8 mouse cellular contexts compared by ENCODE assay signal in the genomic region with DNA sequence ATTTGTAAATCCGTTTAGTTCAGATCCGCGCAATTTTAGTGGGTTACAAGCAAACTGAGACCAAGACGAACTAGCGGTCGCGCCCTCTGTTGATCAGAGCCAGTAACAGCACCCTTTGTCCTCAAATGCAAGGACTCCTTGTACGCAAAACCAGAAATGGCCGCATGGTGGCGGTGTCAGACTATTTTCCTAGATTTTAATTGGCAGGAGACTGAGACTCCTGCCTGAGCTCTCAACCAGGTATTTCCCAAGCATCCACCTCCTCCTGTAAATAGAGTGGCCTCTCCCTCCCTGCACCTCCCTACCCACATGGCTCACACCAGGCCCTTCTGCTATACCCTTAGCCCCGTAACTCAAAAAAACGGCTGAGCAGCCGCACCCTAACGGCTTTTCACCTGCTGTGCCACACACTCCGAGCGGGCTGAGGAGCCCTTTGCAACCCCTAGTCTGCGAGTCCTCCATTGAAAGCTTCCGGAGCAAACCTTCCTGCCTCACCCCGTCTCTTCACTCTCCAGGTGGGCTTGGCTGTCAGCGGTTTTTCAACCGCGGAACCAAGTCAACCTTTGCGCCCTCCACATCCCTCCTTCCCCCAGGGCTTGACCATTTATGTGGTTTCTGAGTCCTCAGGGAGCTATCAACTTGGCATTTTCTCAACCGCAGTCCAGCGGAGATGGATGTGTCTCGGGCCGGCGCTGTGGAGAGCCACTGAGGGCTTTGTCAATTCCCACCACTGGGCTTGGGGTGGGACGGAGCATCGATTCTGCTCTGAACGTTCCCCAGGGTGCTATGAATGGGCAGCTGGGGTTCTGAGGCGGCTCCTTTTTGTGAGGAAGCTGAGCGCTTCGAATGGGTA. TPM values are rescaled to one million over a fixed set of nuclear protein-coding genes. Genes with fewer than 3 reads are reported as not detected.
DNase-seq lines count a peak whose midpoint lies in the region; ATAC-seq and TF ChIP-seq lines count a peak whose summit lies in the region.

No protein-coding gene starts in this region.

- H3K9me3 ChIP-seq in CH12.LX (replicated peaks; ENCODE audit: low read length) = no peaks in the 10 kb centered on the region
- H3K9me3 ChIP-seq in forebrain, embryonic 11.5 days (ENCODE audit: control insufficient read depth, low read length) = no peaks in the 10 kb centered on the region
- no peaks in the 10 kb centered on the region for H3K9me3 ChIP-seq in heart, embryonic 15.5 days (replicated peaks)
- H3K9me3 ChIP-seq in liver, embryonic 12.5 days (replicated peaks) = no peaks in the 10 kb centered on the region
- no peaks in the 10 kb centered on the region for H3K9me3 ChIP-seq in stomach, embryonic 15.5 days

- in situ Hi-C loops in CH12.LX (cut with MboI; ENCODE audit: low pct_ligation_motif_present, low pct_unique_long_range_greater_than_20kb, low sequenced_read_pairs) = loop anchor here (5.0 to 10.0 kb wide), 3 partner anchors 84 to 382 kb away; a partner anchor contains a TSS

- WGBS in forebrain, embryonic 11.5 days = 2% methylated on average over 34 of the region's 34 CpGs
- 3% methylated on average over 34 of the region's 34 CpGs for WGBS in heart, embryonic 15.5 days
- 4% methylated on average over 34 of the region's 34 CpGs for WGBS in liver, embryonic 12.5 days (ENCODE audit: insufficient replicate concordance)
- WGBS in stomach, embryonic 15.5 days = 3% methylated on average over 34 of the region's 34 CpGs

- no peak overlapping the region for H3K4me3 ChIP-seq in CH12.LX (replicated peaks in 1 of 3; ENCODE audit: low read depth in 2 of 3, low read length in 2 of 3, poor library complexity in 1 of 3)
- peak overlapping the region; percentile 18; the same call in 1 of the 2 replicates for H3K4me3 ChIP-seq in forebrain, embryonic 11.5 days (ENCODE audit: low read depth, low read length)
- H3K4me3 ChIP-seq in heart, embryonic 15.5 days = 0 out of 2 replicates have a peak overlapping the region, but pooled peaks have one; percentile 0
- H3K4me3 ChIP-seq in liver, embryonic 12.5 days = no peak overlapping the region; the same call in 1 of the 2 replicates
- peak overlapping the region; percentile 11; the same call in 1 of the 2 replicates for H3K4me3 ChIP-seq in stomach, embryonic 15.5 days (replicated peaks)

- H3K36me3 ChIP-seq in CH12.LX (replicated peaks in 1 of 2; ENCODE audit: control insufficient read depth in 1 of 2, insufficient read depth in 1 of 2, low read length in 1 of 2) = no peaks in the 10 kb centered on the region
- H3K36me3 ChIP-seq in forebrain, embryonic 11.5 days (ENCODE audit: control insufficient read depth, insufficient read depth, low read length) = no peaks in the 10 kb centered on the region
- no peaks in the 10 kb centered on the region for H3K36me3 ChIP-seq in heart, embryonic 15.5 days
- no peaks in the 10 kb centered on the region for H3K36me3 ChIP-seq in liver, embryonic 12.5 days
- H3K36me3 ChIP-seq in stomach, embryonic 15.5 days = no peaks in the 10 kb centered on the region

- H3K27ac ChIP-seq in CH12.LX (ENCODE audit: insufficient read depth, low read depth) = no peak overlapping the region
- no peak overlapping the region for H3K27ac ChIP-seq in forebrain, embryonic 11.5 days (ENCODE audit: low read depth, low read length)
- no peak overlapping the region for H3K27ac ChIP-seq in heart, embryonic 15.5 days
- H3K27ac ChIP-seq in liver, embryonic 12.5 days = no peak overlapping the region
- H3K27ac ChIP-seq in stomach, embryonic 15.5 days = no peak overlapping the region

- dilution Hi-C loops in CH12.LX (cut with MboI; ENCODE audit: extremely low pct_ligation_motif_present, extremely low pct_unique_long_range_greater_than_20kb, low sequenced_read_pairs) = no loop called here

- peak; percentile 68 for ATAC-seq in forebrain, embryonic 11.5 days (replicated peaks; ENCODE audit: low FRiP score)
- peak; percentile 64; the same call in 1 of the 2 replicates for ATAC-seq in heart, embryonic 15.5 days (replicated peaks; ENCODE audit: insufficient number of reproducible peaks, insufficient read depth, low FRiP score, low read depth)
- ATAC-seq in liver, embryonic 12.5 days = peak; percentile 27; the same call in 1 of the 2 replicates
- peak; percentile 81 for ATAC-seq in stomach, embryonic 15.5 days (ENCODE audit: insufficient read depth, low FRiP score, low read depth)

- TF ChIP-seq POLR2A in CH12.LX (IDR thresholded peaks at IDR 0.05; ENCODE audit: low read depth, low read length) = no peak

- peak; percentile 95 for TF ChIP-seq RAD21 in CH12.LX (IDR thresholded peaks at IDR 0.05; ENCODE audit: low read depth, low read length)

- no peak overlapping the region for H3K9ac ChIP-seq in CH12.LX (ENCODE audit: insufficient read depth, low read depth)
- H3K9ac ChIP-seq in forebrain, embryonic 11.5 days (ENCODE audit: low read length) = peak overlapping the region; percentile 43
- H3K9ac ChIP-seq in heart, embryonic 15.5 days = no peak overlapping the region
- no peak overlapping the region for H3K9ac ChIP-seq in liver, embryonic 12.5 days
- no peak overlapping the region for H3K9ac ChIP-seq in stomach, embryonic 15.5 days

- peak; percentile 92 for DNase-seq in CH12.LX (ENCODE audit: extremely low read depth)
- DNase-seq in c-Kit-positive CD71-positive TER-119-negative erythroid progenitor cells, embryonic 14.5 days (ENCODE audit: low read depth) = peak; percentile 88
- DNase-seq in forebrain, embryonic 11.5 days (ENCODE audit: low spot score) = peak; percentile 96
- DNase-seq in kidney, postnatal 14 days = peak; percentile 93
- DNase-seq in neural tube, embryonic 10.5 days (ENCODE audit: extremely low spot score, low spot score) = peak; percentile 96

- TF ChIP-seq CTCF in CH12.LX (conservative IDR thresholded peaks at IDR 0.05 in 1 of 2, IDR thresholded peaks at IDR 0.05 in 1 of 2; ENCODE audit: low read depth in 2 of 2, low read length in 2 of 2) = peak; percentile 88 to 99

- 0 out of 2 replicates have a peak, but pooled peaks have one; percentile 2 for TF ChIP-seq EP300 in CH12.LX (IDR thresholded peaks at IDR 0.05; ENCODE audit: low read length)

- peaks cover 33% of the 10 kb centered on the region for H3K27me3 ChIP-seq in CH12.LX (replicated peaks)
- H3K27me3 ChIP-seq in forebrain, embryonic 11.5 days (ENCODE audit: control insufficient read depth, insufficient read depth, low read length) = peaks cover 2% of the 10 kb centered on the region; the same call in 1 of the 2 replicates
- H3K27me3 ChIP-seq in heart, embryonic 15.5 days = peaks cover 34% of the 10 kb centered on the region
- peaks cover 73% of the 10 kb centered on the region for H3K27me3 ChIP-seq in liver, embryonic 12.5 days (replicated peaks)
- H3K27me3 ChIP-seq in stomach, embryonic 15.5 days (replicated peaks) = peaks cover 6% of the 10 kb centered on the region; the same call in 1 of the 2 replicates

- peak overlapping the region; percentile 33 for H3K4me2 ChIP-seq in CH12.LX (ENCODE audit: insufficient read depth, low read depth, poor library complexity, severe bottlenecking)
- H3K4me2 ChIP-seq in forebrain, embryonic 11.5 days (ENCODE audit: low read depth, low read length, severe bottlenecking) = peak overlapping the region; percentile 48
- H3K4me2 ChIP-seq in heart, embryonic 15.5 days = peak overlapping the region; percentile 44
- peak overlapping the region; percentile 41 for H3K4me2 ChIP-seq in liver, embryonic 12.5 days
- H3K4me2 ChIP-seq in stomach, embryonic 15.5 days = peak overlapping the region; percentile 47

- H3K79me2 ChIP-seq in CH12.LX (replicated peaks; ENCODE audit: control insufficient read depth, extremely low read depth, insufficient read depth, poor library complexity, severe bottlenecking) = no peaks in the 10 kb centered on the region

- H3K4me1 ChIP-seq in CH12.LX (ENCODE audit: control insufficient read depth in 1 of 2, insufficient read depth in 2 of 2) = peaks cover 0 to 5% of the 10 kb centered on the region in 2 experiments; a peak in 2 of 4 replicates
- H3K4me1 ChIP-seq in forebrain, embryonic 11.5 days (replicated peaks; ENCODE audit: control insufficient read depth, insufficient read depth, low read length) = peaks cover 3% of the 10 kb centered on the region; the same call in 1 of the 2 replicates
- peaks cover 6% of the 10 kb centered on the region; the same call in 1 of the 2 replicates for H3K4me1 ChIP-seq in heart, embryonic 15.5 days (replicated peaks)
- H3K4me1 ChIP-seq in liver, embryonic 12.5 days = peaks cover 6% of the 10 kb centered on the region
- H3K4me1 ChIP-seq in stomach, embryonic 15.5 days = peaks cover 6% of the 10 kb centered on the region

RNA-seq across cellular contexts. Expression of a gene that starts 1.8 kb away (rescaled TPM):
- total RNA-seq in CH12.LX (2012; rRNA removed) (not detected in 2 replicates), CH12.LX (2014; rRNA removed) (not detected in 2 replicates)
- polyA plus RNA-seq in CH12.LX (2012; ENCODE audit: insufficient read length, low read depth) = not detected in 2 replicates
- not detected in 2 replicates for polyA plus RNA-seq in forebrain, embryonic 11.5 days (2014; fragmentation: Nextera tagmentation; extraction: Ambion mirVana)
- polyA plus RNA-seq in heart, embryonic 15.5 days (2015; fragmentation: Nextera tagmentation; extraction: Ambion mirVana) = not detected in 2 replicates
- polyA plus RNA-seq in liver, embryonic 12.5 days (2016; fragmentation: Nextera tagmentation; extraction: Ambion mirVana) = not detected in 2 replicates
- not detected in 2 replicates for polyA plus RNA-seq in stomach, embryonic 15.5 days (2015; fragmentation: Nextera tagmentation; extraction: Ambion mirVana)

RNA-seq across cellular contexts. Expression of a gene that starts 5.8 kb away (rescaled TPM):
- total RNA-seq in CH12.LX (2012; rRNA removed) (0.08 TPM in 1 of 2 replicates, not detected in the other), CH12.LX (2014; rRNA removed) (not detected in 2 replicates)
- polyA plus RNA-seq in CH12.LX (2012; ENCODE audit: insufficient read length, low read depth) = 0.33 and 0.57 TPM in 2 replicates
- 0.17 TPM in 1 of 2 replicates, not detected in the other for polyA plus RNA-seq in forebrain, embryonic 11.5 days (2014; fragmentation: Nextera tagmentation; extraction: Ambion mirVana)
- not detected in 2 replicates for polyA plus RNA-seq in heart, embryonic 15.5 days (2015; fragmentation: Nextera tagmentation; extraction: Ambion mirVana)
- polyA plus RNA-seq in liver, embryonic 12.5 days (2016; fragmentation: Nextera tagmentation; extraction: Ambion mirVana) = not detected in 2 replicates
- polyA plus RNA-seq in stomach, embryonic 15.5 days (2015; fragmentation: Nextera tagmentation; extraction: Ambion mirVana) = not detected in 2 replicates

RNA-seq across cellular contexts. Expression of a gene that starts 16.5 kb away (rescaled TPM):
- total RNA-seq in CH12.LX (2012; rRNA removed) (44.4 and 64.0 TPM in 2 replicates), CH12.LX (2014; rRNA removed) (67.0 and 69.6 TPM in 2 replicates)
- 91.0 and 96.1 TPM in 2 replicates for polyA plus RNA-seq in CH12.LX (2012; ENCODE audit: insufficient read length, low read depth)
- polyA plus RNA-seq in forebrain, embryonic 11.5 days (2014; fragmentation: Nextera tagmentation; extraction: Ambion mirVana) = 167 and 178 TPM in 2 replicates
- 59.5 and 86.8 TPM in 2 replicates for polyA plus RNA-seq in heart, embryonic 15.5 days (2015; fragmentation: Nextera tagmentation; extraction: Ambion mirVana)
- 64.3 and 66.7 TPM in 2 replicates for polyA plus RNA-seq in liver, embryonic 12.5 days (2016; fragmentation: Nextera tagmentation; extraction: Ambion mirVana)
- polyA plus RNA-seq in stomach, embryonic 15.5 days (2015; fragmentation: Nextera tagmentation; extraction: Ambion mirVana) = 120 and 139 TPM in 2 replicates

RNA-seq across cellular contexts. Expression of a gene that starts 16.5 kb away (rescaled TPM):
- total RNA-seq in CH12.LX (2012; rRNA removed) (0.25 and 0.38 TPM in 2 replicates), CH12.LX (2014; rRNA removed) (0.36 and 0.44 TPM in 2 replicates)
- 0.60 and 0.86 TPM in 2 replicates for polyA plus RNA-seq in CH12.LX (2012; ENCODE audit: insufficient read length, low read depth)
- 0.99 and 1.3 TPM in 2 replicates for polyA plus RNA-seq in forebrain, embryonic 11.5 days (2014; fragmentation: Nextera tagmentation; extraction: Ambion mirVana)
- polyA plus RNA-seq in heart, embryonic 15.5 days (2015; fragmentation: Nextera tagmentation; extraction: Ambion mirVana) = 0.62 and 1.1 TPM in 2 replicates
- polyA plus RNA-seq in liver, embryonic 12.5 days (2016; fragmentation: Nextera tagmentation; extraction: Ambion mirVana) = 1.8 and 1.9 TPM in 2 replicates
- polyA plus RNA-seq in stomach, embryonic 15.5 days (2015; fragmentation: Nextera tagmentation; extraction: Ambion mirVana) = 1.6 and 1.8 TPM in 2 replicates

RNA-seq across cellular contexts. Expression of a gene that starts 27.0 kb away (rescaled TPM):
- total RNA-seq in CH12.LX (2012; rRNA removed) = not detected in 2 replicates
- not detected in 2 replicates for total RNA-seq in CH12.LX (2014; rRNA removed)
- 0.16 TPM in 1 of 2 replicates, not detected in the other for polyA plus RNA-seq in CH12.LX (2012; ENCODE audit: insufficient read length, low read depth)
- polyA plus RNA-seq in forebrain, embryonic 11.5 days (2014; fragmentation: Nextera tagmentation; extraction: Ambion mirVana) = not detected in 2 replicates
- 0.09 TPM in 1 of 2 replicates, not detected in the other for polyA plus RNA-seq in heart, embryonic 15.5 days (2015; fragmentation: Nextera tagmentation; extraction: Ambion mirVana)
- polyA plus RNA-seq in liver, embryonic 12.5 days (2016; fragmentation: Nextera tagmentation; extraction: Ambion mirVana) = 0.08 TPM in 1 of 2 replicates, not detected in the other
- polyA plus RNA-seq in stomach, embryonic 15.5 days (2015; fragmentation: Nextera tagmentation; extraction: Ambion mirVana) = 0.17 TPM in 1 of 2 replicates, not detected in the other

Comparison
In these comparisons a context has a peak if more than half of its experiments do, and no peak if none do; other contexts are left out.
1. H3K4me3 ChIP-seq: peak in forebrain, embryonic 11.5 days (single experiment), heart, embryonic 15.5 days (single experiment) and stomach, embryonic 15.5 days (single experiment); none in CH12.LX (0 of 3) and liver, embryonic 12.5 days (single experiment).
2. ATAC-seq: peak in every context shown above with its lines; median percentile 81 in stomach, embryonic 15.5 days; 68 in forebrain, embryonic 11.5 days; 64 in heart, embryonic 15.5 days; 27 in liver, embryonic 12.5 days.
3. Peak in every context shown above with its lines, with median percentiles within 50 percentile points of each other: DNase-seq and H3K4me2 ChIP-seq.